Comparison of ENCODE assay signal across 18 mouse cellular contexts in the genomic region with DNA sequence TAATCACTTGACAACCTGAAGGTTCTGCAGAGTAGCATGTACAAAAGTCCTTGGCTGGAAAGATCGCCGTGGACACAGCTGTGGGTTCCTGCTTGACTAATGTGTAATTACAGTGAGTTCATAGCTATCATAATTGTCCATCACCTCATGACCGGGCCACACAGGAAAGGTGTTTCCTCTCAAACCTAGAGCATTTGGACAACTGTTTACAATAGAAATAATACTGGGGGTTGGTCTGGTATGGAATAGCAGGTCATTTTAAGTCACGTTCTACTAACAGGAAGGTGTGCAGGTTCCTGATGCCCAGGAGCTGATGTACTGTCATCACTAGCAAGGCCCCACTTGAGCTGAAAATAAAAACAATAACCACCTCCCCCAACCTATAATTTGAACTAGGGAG.
"Had no signal": no experiment of that assay in that cellular context is flagged by ENCODE, and none has a peak within 500 bp of the region (broad histone marks: within the 10 kb centered on the region; RNA-seq: fewer than 3 reads in every experiment).

No protein-coding gene starts in this region.

- ATAC-seq: liver, embryonic 12.5 days; midbrain, embryonic 16.5 days had no signal

- H3K9ac ChIP-seq: liver, embryonic 12.5 days; liver, embryonic 14.5 days; lung, embryonic 15.5 days; midbrain, embryonic 12.5 days; neural tube, embryonic 13.5 days; neural tube, embryonic 15.5 days had no signal

- DNase-seq: midbrain, embryonic 14.5 days; retina, postnatal 1 day; right cerebral cortex, adult 18-20 months; right cerebral cortex, postnatal 25 days; right cerebral cortex, postnatal 4 days; spleen, adult 18-20 months; thymus, adult 18-20 months; thymus, postnatal 14 days; thymus, postnatal 36 days had no signal

- H3K4me2 ChIP-seq: liver, embryonic 12.5 days; lung, embryonic 15.5 days; midbrain, embryonic 12.5 days; neural tube, embryonic 13.5 days; neural tube, embryonic 15.5 days had no signal

- H3K36me3 ChIP-seq: liver, embryonic 12.5 days; lung, embryonic 15.5 days; midbrain, embryonic 10.5 days; midbrain, embryonic 12.5 days; neural tube, embryonic 13.5 days; neural tube, embryonic 15.5 days had no signal

- H3K4me3 ChIP-seq: liver, embryonic 12.5 days; lung, embryonic 15.5 days; midbrain, embryonic 10.5 days; midbrain, embryonic 12.5 days; myocyte; neural tube, embryonic 13.5 days; neural tube, embryonic 15.5 days had no signal

- H3K27ac ChIP-seq: liver, embryonic 12.5 days; liver, embryonic 14.5 days; lung, embryonic 15.5 days; midbrain, embryonic 10.5 days; midbrain, embryonic 12.5 days; neural tube, embryonic 13.5 days; neural tube, embryonic 15.5 days had no signal

- H3K9me3 ChIP-seq: liver, embryonic 12.5 days; lung, embryonic 15.5 days; midbrain, embryonic 10.5 days; midbrain, embryonic 12.5 days; neural tube, embryonic 13.5 days; neural tube, embryonic 15.5 days had no signal

- H3K27me3 ChIP-seq: liver, embryonic 12.5 days; lung, embryonic 15.5 days; midbrain, embryonic 12.5 days; neural tube, embryonic 13.5 days; neural tube, embryonic 15.5 days had no signal

- H3K4me1 ChIP-seq: liver, embryonic 12.5 days; lung, embryonic 15.5 days; midbrain, embryonic 10.5 days; midbrain, embryonic 12.5 days; neural tube, embryonic 13.5 days; neural tube, embryonic 15.5 days had no signal
